Mouse (Mus musculus): ENCODE data around the gene Dus2.
A peak's percentile ranks its signal among the peaks of the same experiment; 100 is the strongest.

Dus2 gene

DNA sequence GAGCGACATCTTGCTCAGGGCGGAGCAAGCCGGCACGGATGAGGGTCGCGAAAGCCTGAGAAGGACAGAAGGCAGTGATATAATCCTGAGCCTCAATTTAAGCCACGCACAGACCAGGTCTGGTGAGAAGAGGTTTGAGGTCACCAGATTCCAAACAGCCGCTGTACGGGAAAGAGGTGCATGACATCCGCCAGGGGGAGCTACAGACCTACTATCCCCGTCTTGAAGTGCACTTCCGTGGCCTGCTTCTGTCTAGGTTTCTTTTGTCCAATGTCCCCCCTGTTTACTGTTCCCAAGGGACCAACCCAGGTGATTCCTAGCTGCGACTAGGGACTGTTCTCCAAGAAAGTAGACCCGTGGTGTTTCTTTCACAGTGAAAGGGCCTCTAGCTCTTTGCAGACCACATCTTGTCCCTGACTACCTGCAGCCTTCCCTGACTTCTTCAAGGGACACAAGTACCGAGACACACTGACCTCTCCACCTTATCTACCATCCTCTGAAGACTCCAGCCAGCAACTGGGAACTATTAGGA lies at the start of gene Dus2:
TSS of gene Dus2 (plus strand) at position 482 of the 532 bp plus-strand sequence.
- peak; percentile 90 for DNase-seq (ENCODE audit: low read depth)

- no peak for DNase-seq (ENCODE audit: low read depth)
Measured at GRCm38 (mm10) chr8:105942026-105942425, 49.1 kb upstream of the Dus2 start.

- DNase-seq (ENCODE audit: low read depth): no peak
Measured at GRCm38 (mm10) chr8:105942542-105942941, 48.6 kb upstream of the Dus2 start.

DNA sequence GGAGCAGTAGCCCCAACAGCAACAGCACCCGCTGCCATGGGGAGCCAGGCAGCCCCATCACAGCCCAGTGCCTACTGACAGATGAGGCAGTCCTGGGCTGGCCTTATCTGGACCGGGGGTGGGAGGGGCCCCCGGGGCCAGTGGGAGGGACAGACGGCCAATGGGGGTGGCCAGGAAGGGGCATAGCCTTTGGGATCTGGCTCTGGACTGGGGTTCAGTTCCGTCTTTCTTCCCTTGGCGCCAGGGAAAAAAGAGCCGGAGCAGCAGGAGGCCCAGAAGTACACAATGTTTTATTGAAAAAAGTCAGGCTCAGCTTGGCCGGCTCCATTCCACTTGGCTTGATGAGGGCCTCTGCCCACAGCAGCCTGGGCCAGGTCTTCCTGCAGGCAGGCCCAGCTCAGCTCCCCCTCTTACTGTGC lies 47.8 kb upstream of the Dus2 start, which contains the start of gene Lcat:
TSS of gene Lcat (minus strand) at position 62 of the 419 bp plus-strand sequence.
- DNase-seq (ENCODE audit: low read depth): no peak

- DNase-seq (ENCODE audit: low read depth): peak; percentile 39
Measured at GRCm38 (mm10) chr8:105949350-105949749, 41.8 kb upstream of the Dus2 start.

GRCm38 (mm10) chr8:105951057-105951659 lies 40.0 kb upstream of the Dus2 start:
- no peak for DNase-seq (ENCODE audit: low read depth)

- DNase-seq (ENCODE audit: low read depth): no peak
Measured at GRCm38 (mm10) chr8:105956556-105956955, 34.6 kb upstream of the Dus2 start.

DNA sequence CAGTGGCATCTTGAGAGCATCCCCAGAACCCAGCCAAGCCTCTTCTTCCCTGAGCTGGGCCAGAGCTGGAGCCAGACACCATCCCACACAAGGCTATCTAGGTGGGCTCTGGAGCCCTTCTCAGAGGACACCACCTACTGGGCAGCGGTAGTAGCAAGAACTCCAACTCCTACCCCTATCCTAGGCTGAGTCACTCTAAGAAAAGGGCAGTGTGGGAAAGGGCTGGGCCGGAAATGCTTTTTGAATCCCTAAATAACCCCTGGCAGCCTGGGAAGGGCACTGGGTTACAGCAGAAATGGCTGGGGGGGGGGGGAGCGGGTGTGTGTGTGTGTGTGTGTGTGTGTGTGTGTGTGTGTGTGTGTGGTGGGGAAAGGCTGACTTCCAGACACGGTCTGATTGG lies 33.3 kb upstream of the Dus2 start:
- no peak for DNase-seq (ENCODE audit: low read depth)

DNA sequence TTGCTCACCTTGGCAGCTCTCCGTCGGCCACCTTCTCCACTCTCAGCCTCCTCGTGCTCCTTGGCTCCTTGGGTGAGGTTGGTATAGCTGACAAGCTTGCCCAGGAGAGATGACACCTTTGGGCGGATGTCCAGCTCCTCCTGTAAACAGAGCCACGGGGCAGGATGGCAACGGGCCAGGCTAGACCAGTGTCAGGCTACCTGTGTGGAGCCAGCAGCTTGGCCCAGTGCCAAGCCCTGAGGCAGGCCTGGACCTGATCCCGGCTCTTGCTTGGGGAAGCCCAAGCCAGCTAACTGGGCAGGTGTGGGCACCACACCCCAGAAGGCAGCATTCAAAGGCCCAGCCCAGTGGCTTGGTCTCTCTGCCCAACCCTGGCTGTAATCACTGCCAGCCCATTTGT lies 31.8 kb upstream of the Dus2 start:
- no peak for DNase-seq (ENCODE audit: low read depth)

DNA sequence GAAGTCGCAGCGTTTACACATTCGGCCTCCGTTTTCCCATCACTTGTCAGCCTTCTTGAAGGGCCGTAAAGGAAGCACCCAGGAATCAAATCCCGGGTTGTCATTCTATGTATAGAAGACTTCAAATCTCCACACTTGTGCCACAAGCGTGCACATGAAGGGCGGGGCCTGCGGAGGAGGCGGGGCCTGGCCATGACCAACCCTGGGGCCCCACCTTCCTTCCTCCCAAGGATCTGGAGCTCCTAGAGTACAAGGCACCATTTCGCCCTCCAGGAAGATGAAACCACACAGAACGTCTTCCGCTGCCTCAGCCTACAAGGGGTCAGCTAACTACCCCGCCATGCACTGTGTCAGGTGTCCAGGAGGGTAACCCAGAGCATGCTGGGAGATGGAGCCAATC lies 30.0 kb upstream of the Dus2 start:
- no peak for DNase-seq (ENCODE audit: low read depth)

DNA sequence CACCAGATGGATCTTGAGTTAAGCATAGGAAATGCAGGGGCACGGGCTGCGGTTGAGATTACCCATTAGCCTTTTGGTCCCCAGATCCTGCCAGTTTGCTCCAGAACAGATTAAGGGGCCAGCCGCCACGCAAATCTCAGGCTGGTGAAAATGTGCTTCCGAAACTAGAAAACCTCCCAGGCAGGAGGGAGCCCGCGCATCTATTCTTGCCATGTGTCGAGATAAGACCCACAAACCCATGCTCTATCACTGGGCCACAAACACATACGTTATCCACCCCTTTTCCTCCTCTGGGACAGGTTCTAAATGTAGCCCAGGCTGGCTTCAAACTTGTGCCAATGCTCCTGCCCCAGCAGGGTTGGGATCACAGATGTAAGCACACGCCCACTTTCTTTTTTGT lies 29.6 kb upstream of the Dus2 start:
- no peak for DNase-seq (ENCODE audit: low read depth)

- DNase-seq (ENCODE audit: low read depth): no peak
Measured at GRCm38 (mm10) chr8:105964506-105965265, 26.5 kb upstream of the Dus2 start.

DNA sequence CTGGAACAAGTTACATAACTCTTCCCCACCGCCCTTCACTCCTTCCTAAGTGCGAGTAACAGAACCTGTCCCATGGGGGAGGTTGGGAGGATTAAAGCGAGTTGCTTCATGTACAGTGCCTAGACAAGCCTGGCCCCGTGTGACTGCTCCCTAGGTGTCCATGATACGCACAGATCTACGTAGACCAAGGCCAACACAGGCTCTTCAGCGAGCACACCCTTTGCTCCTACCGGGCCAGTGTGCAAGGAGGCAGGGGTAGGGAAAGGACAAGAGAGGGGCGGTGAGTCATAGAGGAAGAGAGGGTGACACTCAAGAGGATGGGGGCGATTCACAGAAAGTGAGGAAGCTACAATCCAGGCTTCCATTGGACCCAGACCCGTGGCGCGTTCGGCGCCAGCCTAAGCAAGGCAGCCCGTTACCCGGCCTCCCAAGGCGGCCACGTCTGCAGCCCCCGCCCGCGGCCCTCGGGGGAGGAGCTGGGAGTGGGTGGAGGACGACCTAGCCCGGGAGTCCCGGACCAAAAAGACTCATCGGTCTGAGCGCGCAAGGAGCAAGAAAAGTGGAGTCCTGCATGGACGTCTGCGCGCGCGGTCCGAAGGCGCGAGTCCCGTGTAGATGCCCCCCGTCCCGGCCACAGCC lies 25.8 kb upstream of the Dus2 start:
- peak; percentile 77 for DNase-seq (ENCODE audit: low read depth)

DNA sequence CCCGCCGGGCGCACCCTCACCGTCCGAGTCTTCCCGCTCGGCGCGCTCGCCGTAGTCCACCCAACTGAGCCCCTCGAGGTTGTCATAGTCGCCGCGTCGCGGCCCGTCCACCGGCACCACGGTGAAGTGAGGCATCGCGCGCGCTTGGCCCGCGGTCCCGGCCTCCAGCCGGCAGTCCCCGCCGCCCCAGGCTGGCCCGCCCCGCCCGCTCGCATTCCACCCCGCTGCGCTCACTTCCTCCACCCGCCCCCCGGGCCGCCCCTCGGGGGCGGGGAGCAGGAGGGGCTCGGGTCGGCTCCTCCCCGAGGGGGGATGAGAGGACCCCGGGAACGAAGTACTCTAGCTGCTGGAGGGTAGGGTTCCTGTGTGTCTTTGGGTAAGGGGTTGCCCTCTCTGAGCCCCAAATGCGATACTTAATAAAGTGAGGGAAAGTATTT lies 25.2 kb upstream of the Dus2 start, which contains the start of gene Slc12a4:
TSS of gene Slc12a4 (minus strand) at position 193 of the 437 bp plus-strand sequence.
- DNase-seq (ENCODE audit: low read depth): peak; percentile 67

DNA sequence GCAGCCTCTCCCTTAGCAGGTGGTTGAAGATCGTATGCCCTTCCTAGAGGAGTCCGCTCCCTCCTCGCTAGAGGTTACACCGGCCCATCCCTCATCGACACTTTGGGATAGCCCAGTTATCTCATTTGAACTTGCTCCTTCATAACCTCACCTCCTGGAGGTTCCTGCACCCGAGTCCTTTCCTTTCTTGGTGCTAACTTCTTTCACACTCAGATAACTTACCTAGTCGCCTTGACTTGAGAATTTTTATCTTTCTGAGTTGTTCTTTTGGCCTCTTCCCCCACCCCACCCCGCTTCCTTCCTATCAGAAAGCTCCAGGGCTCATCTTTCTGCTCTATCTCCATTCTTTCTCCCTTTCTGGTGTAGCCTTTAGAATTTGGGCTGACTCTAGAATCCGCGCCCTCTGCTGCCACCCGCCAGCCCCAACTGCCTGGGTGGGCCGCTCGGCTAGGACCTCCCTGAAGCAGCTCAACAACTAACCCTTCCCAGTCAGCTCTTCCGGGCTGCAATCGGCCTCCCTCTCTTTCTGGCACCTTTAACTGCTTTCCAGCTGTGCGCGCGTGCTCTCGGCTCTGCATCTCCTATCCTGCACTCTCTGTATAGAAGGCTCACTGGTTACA lies 24.3 kb upstream of the Dus2 start:
- DNase-seq (ENCODE audit: low read depth): no peak

- no peak for DNase-seq (ENCODE audit: low read depth)
Measured at GRCm38 (mm10) chr8:105969367-105969766, 21.8 kb upstream of the Dus2 start.

DNA sequence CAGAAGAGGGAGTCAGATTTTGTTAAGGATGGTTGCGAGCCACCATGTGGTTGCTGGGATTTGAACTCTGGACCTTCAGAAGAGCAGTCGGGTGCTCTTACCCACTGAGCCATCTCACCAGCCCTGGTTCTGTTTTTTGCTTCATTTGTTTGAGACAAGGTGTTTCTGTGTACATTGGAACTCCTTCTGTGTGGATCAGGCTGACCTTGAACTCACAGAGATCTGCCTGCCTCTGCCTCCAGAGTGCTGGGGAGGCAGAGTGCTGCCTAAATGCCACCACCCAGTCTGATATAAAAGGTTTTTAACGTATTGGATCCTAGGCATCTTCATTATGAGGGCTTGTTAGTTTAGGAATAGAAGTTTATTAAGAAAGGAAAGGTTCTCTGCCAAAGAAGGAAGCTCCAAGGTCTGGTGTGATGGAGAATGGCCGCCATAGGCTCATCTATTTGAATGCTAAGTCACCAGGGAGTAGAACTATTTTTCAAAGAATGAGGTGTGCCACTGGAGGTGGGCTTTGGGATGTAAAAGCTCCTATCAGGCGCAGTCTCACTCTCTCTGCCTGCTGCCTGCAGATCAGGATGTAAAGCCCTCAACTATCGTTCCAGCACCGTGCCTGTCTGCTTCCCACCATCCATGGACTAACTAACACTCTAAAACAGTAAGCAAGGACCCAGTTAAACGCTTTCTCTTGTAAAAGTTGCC lies 20.0 kb upstream of the Dus2 start:
- DNase-seq (ENCODE audit: low read depth): no peak

DNA sequence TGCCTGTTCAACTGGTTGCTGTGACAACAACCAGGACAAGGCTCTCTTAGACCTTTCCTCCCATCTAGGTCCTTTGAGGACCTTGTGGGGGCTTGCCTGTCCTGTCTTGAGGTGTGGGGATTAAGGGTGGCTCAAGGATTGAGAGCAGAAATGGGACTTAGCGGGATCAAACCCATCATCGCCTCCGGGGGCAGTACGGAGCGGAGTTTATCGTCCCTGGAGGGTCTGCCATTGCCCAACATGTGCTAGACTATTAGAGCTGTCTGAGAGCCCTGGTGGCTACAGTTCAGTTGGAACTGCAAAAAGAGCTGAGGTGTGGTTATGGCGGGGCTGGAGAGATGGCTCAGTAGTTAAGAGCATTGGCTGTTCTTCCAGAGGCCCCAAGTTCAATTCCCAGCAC lies 15.8 kb upstream of the Dus2 start:
- peak; percentile 23 for DNase-seq (ENCODE audit: low read depth)

GRCm38 (mm10) chr8:105979325-105979724 lies 11.8 kb upstream of the Dus2 start, which contains the start of gene Dpep3:
Dpep3 (minus strand) TSS chr8:105979429.
- DNase-seq (ENCODE audit: low read depth): no peak

DNA sequence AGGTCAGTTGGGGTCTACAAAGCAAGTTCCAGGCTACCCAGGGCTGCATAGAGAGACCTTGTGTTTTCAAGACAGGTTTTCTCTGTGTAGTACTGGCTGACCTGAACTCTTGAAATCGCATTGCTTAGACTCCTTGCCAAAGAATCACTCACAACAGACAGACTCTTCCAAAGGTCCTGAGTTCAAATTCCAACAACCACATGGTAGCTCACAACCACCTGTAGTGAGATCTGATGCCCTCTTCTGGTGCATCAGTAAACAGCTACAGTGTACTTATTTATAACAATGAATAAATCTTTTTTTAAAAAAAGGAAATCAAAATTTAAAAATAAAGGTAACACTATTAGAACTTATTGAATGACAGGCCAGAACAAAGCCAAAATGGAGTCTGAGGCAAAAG lies 10.0 kb upstream of the Dus2 start:
- DNase-seq (ENCODE audit: low read depth): no peak

DNA sequence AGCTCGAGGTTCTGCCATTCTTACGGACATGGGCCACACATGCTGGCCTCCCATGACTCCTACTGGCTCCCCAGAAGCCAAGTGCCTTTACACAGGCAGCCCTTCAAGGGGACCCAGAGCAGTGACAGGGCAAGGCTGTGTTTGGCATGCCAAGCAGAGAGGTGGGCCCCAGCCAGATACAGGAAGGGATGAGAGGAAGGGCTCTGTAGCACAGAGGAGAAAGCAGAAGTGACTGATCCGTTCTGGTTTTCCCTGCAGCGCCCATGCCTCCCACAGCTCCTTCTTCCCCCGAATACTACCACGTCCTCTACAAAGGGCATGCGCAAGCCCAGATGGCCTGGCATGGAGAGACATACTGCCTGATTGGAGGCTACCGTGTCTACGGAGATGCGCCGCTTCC lies 7.7 kb upstream of the Dus2 start:
- DNase-seq (ENCODE audit: low read depth): peak; percentile 37

DNA sequence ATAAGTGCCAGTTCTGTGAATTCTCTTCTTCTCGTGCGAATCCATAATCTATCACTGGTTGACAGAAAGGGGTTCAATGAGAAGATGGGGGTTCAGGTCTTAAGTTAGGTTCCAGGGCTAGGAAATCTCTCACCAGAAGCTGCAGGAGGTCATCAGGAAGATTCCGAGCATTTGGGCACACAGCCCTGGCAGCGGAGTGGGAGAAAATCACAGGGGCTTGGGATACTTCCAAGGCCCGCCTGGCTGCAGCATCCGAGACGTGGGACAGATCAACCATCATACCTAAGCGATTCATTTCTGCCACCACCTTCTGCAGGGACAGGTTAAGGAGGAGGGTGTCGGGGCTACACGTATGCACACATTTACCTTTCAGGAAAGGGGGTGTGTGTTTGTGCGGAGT lies 2.6 kb upstream of the Dus2 start:
- no peak for DNase-seq (ENCODE audit: low read depth)

All from 416B (cell line).